Mouse (Mus musculus) limb, embryonic 10.5 days (tissue): Measurements from ENCODE around the gene Adat1. TPM values are rescaled to one million over a fixed set of nuclear protein-coding genes. Genes with fewer than 3 reads are reported as not detected.
"Not testable (repeated sequence)": the region's sequence is repeated elsewhere in the genome, so short reads cannot be mapped to it uniquely, and the experiment has no call there.

Source experiments
- DNase-seq: peaks from one replicate; pipeline ENCODE4 v3.0.0-alpha.2; 2017; ENCODE audit warnings: low spot score
- H3K27ac ChIP-seq: fragments of 300-500 bp; sonication (generic); 2 replicates; pipeline ENCODE4 v1.5.1; 2016; ENCODE audit warnings: mild to moderate bottlenecking
- H3K27me3 ChIP-seq: fragments of 300-500 bp; sonication (generic); 2 replicates; pipeline ENCODE4 v1.6.1; 2016; ENCODE audit warnings: low read depth, mild to moderate bottlenecking; ENCODE audit not compliant: poor library complexity, severe bottlenecking
- H3K36me3 ChIP-seq: fragments of 300-500 bp; sonication (generic); 2 replicates; pipeline ENCODE4 v1.6.1; 2016; ENCODE audit warnings: mild to moderate bottlenecking, moderate library complexity
- H3K4me1 ChIP-seq: fragments of 300-500 bp; sonication (generic); 2 replicates; pipeline ENCODE4 v1.6.1; 2016
- H3K4me3 ChIP-seq: fragments of 300-500 bp; sonication (generic); 2 replicates; pipeline ENCODE4 v1.5.1; 2016; ENCODE audit warnings: mild to moderate bottlenecking, moderate library complexity
- H3K9me3 ChIP-seq: fragments of 300-500 bp; sonication (generic); replicated peaks from 2 replicates; pipeline ENCODE4 v1.6.1; 2016; ENCODE audit warnings: mild to moderate bottlenecking
- WGBS: fragments of 180-500 bp; shearing (Covaris S2); methylation state at CpG from one replicate; pipeline ENCODE4 v1.1.7; 2016; 5-methylcytosine and 5-hydroxymethylcytosine counted together
- polyA plus RNA-seq: library from polyadenylated mRNA; unstranded; fragments of >200 nt; fragmentation: Nextera tagmentation; extraction: Ambion mirVana; gene quantifications from 2 replicates; pipeline ENCODE4 v1.2.1, GENCODE M21; 2016

Gene Adat1
- polyA plus RNA-seq, 1 experiment from 2014 or later, result 18.4 TPM

- Histone ChIP-seq H3K4me1 (no peaks in the 10 kb centered on the region), H3K27ac (no peak overlapping the region), H3K27me3 (no peaks in the 10 kb centered on the region), H3K9me3 (no peaks in the 10 kb centered on the region), H3K4me3 (no peak overlapping the region), H3K36me3 (peaks cover 94% of the 10 kb centered on the region)
- no peak for DNase-seq
- WGBS, result 93% methylated on average over 2 of the region's 2 CpGs
Measured at GRCm38 (mm10) chr8:111947144-111947543, 45.0 kb downstream of the Adat1 start.

- DNase-seq, result no peak
- H3K36me3 ChIP-seq, result peaks cover 65% of the 10 kb centered on the region
- WGBS, result 85% methylated on average over 2 of the region's 2 CpGs
- peaks cover 17% of the 10 kb centered on the region for H3K4me1 ChIP-seq
- no peaks in the 10 kb centered on the region for H3K27me3 ChIP-seq
- H3K27ac ChIP-seq, result no peak overlapping the region
- H3K9me3 ChIP-seq, result no peaks in the 10 kb centered on the region
- H3K4me3 ChIP-seq, result no peak overlapping the region
Measured at GRCm38 (mm10) chr8:111943544-111943943, 48.6 kb downstream of the Adat1 start.

GRCm38 (mm10) chr8:111941101-111941454, 51.0 kb downstream of the Adat1 start:
- whole genome bisulfite sequencing, result under 1% methylated on average over 23 of the region's 23 CpGs
- Histone ChIP-seq H3K27me3 (no peaks in the 10 kb centered on the region), H3K27ac (peak overlapping the region; percentile 85), H3K4me1 (peaks cover 17% of the 10 kb centered on the region), H3K4me3 (peak overlapping the region; percentile 89), H3K36me3 (peaks cover 42% of the 10 kb centered on the region), H3K9me3 (no peaks in the 10 kb centered on the region)
- peak; percentile 74 for DNase-seq

GRCm38 (mm10) chr8:111940171-111941100, 51.7 kb downstream of the Adat1 start, which contains the start of gene Gabarapl2:
Gene Gabarapl2, plus strand, starts transcription at chr8:111940703.
- Histone ChIP-seq H3K27me3 (no peaks in the 10 kb centered on the region), H3K27ac (peak within 1 kb of the TSS; percentile 85), H3K4me1 (peaks cover 17% of the 10 kb centered on the region), H3K4me3 (peak within 1 kb of the TSS; percentile 89), H3K9me3 (no peaks in the 10 kb centered on the region), H3K36me3 (peaks cover 36% of the 10 kb centered on the region)
- peak; percentile 98 for DNase-seq
- under 1% methylated on average over 65 of the region's 65 CpGs for WGBS

GRCm38 (mm10) chr8:111939516-111940142, 52.5 kb downstream of the Adat1 start:
- DNase-seq, result peak; percentile 52
- Histone ChIP-seq H3K27ac (0 out of 2 replicates have a peak overlapping the region, but pooled peaks have one; percentile 85), H3K4me1 (peaks cover 17% of the 10 kb centered on the region), H3K9me3 (no peaks in the 10 kb centered on the region), H3K36me3 (peaks cover 28% of the 10 kb centered on the region), H3K27me3 (no peaks in the 10 kb centered on the region), H3K4me3 (peak overlapping the region; percentile 89)
- 16% methylated on average over 10 of the region's 10 CpGs for WGBS

GRCm38 (mm10) chr8:111938076-111938985, 53.8 kb downstream of the Adat1 start:
- peaks cover 15% of the 10 kb centered on the region for H3K36me3 ChIP-seq
- H3K27ac ChIP-seq, H3K9me3 ChIP-seq, DNase-seq, H3K27me3 ChIP-seq, H3K4me3 ChIP-seq: not testable (repeated sequence)
- H3K4me1 ChIP-seq, result peaks cover 22% of the 10 kb centered on the region
- WGBS, result 89% methylated on average over 9 of the region's 9 CpGs

- peaks cover 4% of the 10 kb centered on the region for H3K36me3 ChIP-seq
- peaks cover 34% of the 10 kb centered on the region for H3K4me1 ChIP-seq
- no peaks in the 10 kb centered on the region for H3K9me3 ChIP-seq
- no peaks in the 10 kb centered on the region for H3K27me3 ChIP-seq
- no peak overlapping the region for H3K4me3 ChIP-seq
- H3K27ac ChIP-seq, result no peak overlapping the region
- DNase-seq, result no peak
- 79% methylated on average over 3 of the region's 3 CpGs for WGBS
Measured at GRCm38 (mm10) chr8:111937184-111937583, 54.9 kb downstream of the Adat1 start.

GRCm38 (mm10) chr8:111934201-111934600, 57.9 kb downstream of the Adat1 start:
- Histone ChIP-seq H3K36me3 (no peaks in the 10 kb centered on the region), H3K27me3 (no peaks in the 10 kb centered on the region), H3K27ac (no peak overlapping the region), H3K4me1 (peaks cover 17% of the 10 kb centered on the region), H3K4me3 (peak overlapping the region; percentile 88; the same call in 1 of the 2 replicates), H3K9me3 (no peaks in the 10 kb centered on the region)
- 91% methylated on average over 2 of the region's 2 CpGs for WGBS
- DNase-seq, result no peak

GRCm38 (mm10) chr8:111933348-111934076, 58.6 kb downstream of the Adat1 start, which contains the start of gene Tmem231:
Gene Tmem231, minus strand, starts transcription at chr8:111933881.
- Histone ChIP-seq H3K27ac (peak within 1 kb of the TSS; percentile 93), H3K36me3 (no peaks in the 10 kb centered on the region), H3K4me1 (peaks cover 17% of the 10 kb centered on the region), H3K9me3 (no peaks in the 10 kb centered on the region), H3K27me3 (no peaks in the 10 kb centered on the region), H3K4me3 (peak within 1 kb of the TSS; percentile 88)
- peak; percentile 93 for DNase-seq
- whole genome bisulfite sequencing, result under 1% methylated on average over 53 of the region's 53 CpGs

- Histone ChIP-seq H3K4me1 (peaks cover 17% of the 10 kb centered on the region), H3K27me3 (no peaks in the 10 kb centered on the region), H3K36me3 (no peaks in the 10 kb centered on the region), H3K9me3 (no peaks in the 10 kb centered on the region), H3K27ac (peak overlapping the region; percentile 93), H3K4me3 (peak overlapping the region; percentile 88)
- DNase-seq, result peak; percentile 57
- WGBS, result 32% methylated on average over 19 of the region's 19 CpGs
Measured at GRCm38 (mm10) chr8:111932580-111933336, 59.3 kb downstream of the Adat1 start.

GRCm38 (mm10) chr8:111931721-111932120, 60.4 kb downstream of the Adat1 start:
- no peaks in the 10 kb centered on the region for H3K27me3 ChIP-seq
- 79% methylated on average over 16 of the region's 16 CpGs for WGBS
- no peak overlapping the region for H3K4me3 ChIP-seq
- H3K9me3 ChIP-seq, result no peaks in the 10 kb centered on the region
- no peak for DNase-seq
- no peak overlapping the region for H3K27ac ChIP-seq
- no peaks in the 10 kb centered on the region for H3K36me3 ChIP-seq
- peaks cover 17% of the 10 kb centered on the region for H3K4me1 ChIP-seq
